Mouse (Mus musculus) ES-E14 (cell line): ENCODE results near the gene Hsh2d. TPM values are rescaled to one million over a fixed set of nuclear protein-coding genes. Genes with fewer than 3 reads are reported as not detected.

Source experiments
- DNase-seq: peaks from one replicate; pipeline ENCODE4 v3.0.0-alpha.2; 2013; ENCODE audit warnings: low read depth, low spot score
- H3K27ac ChIP-seq: 2 replicates; pipeline ENCODE4 v1.5.1; 2012; ENCODE audit warnings: low read depth, mild to moderate bottlenecking, low read length, moderate library complexity, mixed read lengths; ENCODE audit not compliant: poor library complexity, insufficient read depth, severe bottlenecking
- H3K36me3 ChIP-seq: 2 replicates; pipeline ENCODE4 v1.6.1; 2012; ENCODE audit warnings: mild to moderate bottlenecking, low read length, moderate library complexity, mixed read lengths; ENCODE audit not compliant: control insufficient read depth, poor library complexity, insufficient read depth, severe bottlenecking
- H3K4me1 ChIP-seq, 2 experiments: fragments of 150-350 bp in 1 of 2; sonication (generic) in 1 of 2; 2 replicates each; pipeline ENCODE4 v1.6.1; 2012; ENCODE audit warnings: low read length in 2 of 2, mild to moderate bottlenecking in 1 of 2, mixed read lengths in 1 of 2; ENCODE audit not compliant: control insufficient read depth in 2 of 2, insufficient read depth in 2 of 2, poor library complexity in 1 of 2
- H3K4me3 ChIP-seq, 2 experiments: fragments of 150-350 bp in 1 of 2; sonication (generic) in 1 of 2; 2 replicates each; pipeline ENCODE4 v1.5.1; 2012; ENCODE audit warnings: low read length in 2 of 2, low read depth in 1 of 2, mild to moderate bottlenecking in 1 of 2, mixed read lengths in 1 of 2; ENCODE audit not compliant: insufficient read depth in 1 of 2, poor library complexity in 1 of 2, severe bottlenecking in 1 of 2
- H3K9ac ChIP-seq: 2 replicates; pipeline ENCODE4 v1.6.1; 2012; ENCODE audit warnings: low read depth, mild to moderate bottlenecking, low read length, mixed read lengths; ENCODE audit not compliant: poor library complexity, insufficient read depth, severe bottlenecking
- H3K9me3 ChIP-seq: fragments of 150-350 bp; sonication (generic); 2 replicates; pipeline ENCODE4 v1.6.1; 2012; ENCODE audit warnings: low read depth, mild to moderate bottlenecking, low read length; ENCODE audit not compliant: control insufficient read depth, insufficient read depth
- CHD2 ChIP-seq: IDR thresholded peaks from 2 replicates; pipeline ENCODE4 v1.6.1; 2014; ENCODE audit warnings: mild to moderate bottlenecking, low read depth, low read length, inconsistent platforms
- HCFC1 ChIP-seq: IDR thresholded peaks from 2 replicates; pipeline ENCODE4 v1.6.1; 2012; ENCODE audit warnings: low read length, inconsistent platforms, borderline replicate concordance; ENCODE audit not compliant: insufficient read depth
- MAFK ChIP-seq: IDR thresholded peaks from 2 replicates; pipeline ENCODE4 v1.6.1; 2014; ENCODE audit warnings: mild to moderate bottlenecking, low read depth, low read length, inconsistent platforms; ENCODE audit not compliant: insufficient read depth
- ZC3H11A ChIP-seq: IDR thresholded peaks from 2 replicates; pipeline ENCODE4 v1.6.1; 2012; ENCODE audit warnings: low read depth, mild to moderate bottlenecking, inconsistent platforms, low read length, borderline replicate concordance
- ZNF384 ChIP-seq: IDR thresholded peaks from 2 replicates; pipeline ENCODE4 v1.6.1; 2012; ENCODE audit warnings: low read depth, low read length, inconsistent platforms
- in situ Hi-C, 2 experiments: fragments of 600-800 bp; cut with MboI; formaldehyde crosslinking; loops; one replicate each; pipeline ENCODE4 v1.15.1; 2025; ENCODE audit warnings: low sequenced_read_pairs in 2 of 2, inconsistent platforms in 1 of 2; ENCODE audit not compliant: unreplicated experiment in 2 of 2
- total RNA-seq: library from RNA; depleted of rRNA; stranded (reverse); fragments of 300-350 nt; gene quantifications from 2 replicates; pipeline ENCODE4 v1.2.3, GENCODE M21; 2012

The Hsh2d gene
- total RNA-seq, 1 experiment: 0.45 TPM

GRCm38 (mm10) chr8:72239499-72240402, 50.3 kb downstream of the Hsh2d start, which contains the start of gene Ap1m1:
TSS of gene Ap1m1 (plus strand) at chr8:72240018.
- Histone ChIP-seq H3K4me3 (peak within 1 kb of the TSS; percentile 75 to 80), H3K9ac (peak within 1 kb of the TSS; percentile 78), H3K9me3 (no peaks in the 10 kb centered on the region), H3K4me1 (no peaks in the 10 kb centered on the region), H3K36me3 (no peaks in the 10 kb centered on the region), H3K27ac (peak within 1 kb of the TSS; percentile 89)
- in situ Hi-C loops: no loop called here
- TF ChIP-seq MAFK (peak; percentile 72), HCFC1 (peak; percentile 73; the same call in 1 of the 2 replicates), ZC3H11A (no peak; the same call in 1 of the 2 replicates), ZNF384 (peak; percentile 75), CHD2 (no peak)
- DNase-seq: peak; percentile 99

DNA sequence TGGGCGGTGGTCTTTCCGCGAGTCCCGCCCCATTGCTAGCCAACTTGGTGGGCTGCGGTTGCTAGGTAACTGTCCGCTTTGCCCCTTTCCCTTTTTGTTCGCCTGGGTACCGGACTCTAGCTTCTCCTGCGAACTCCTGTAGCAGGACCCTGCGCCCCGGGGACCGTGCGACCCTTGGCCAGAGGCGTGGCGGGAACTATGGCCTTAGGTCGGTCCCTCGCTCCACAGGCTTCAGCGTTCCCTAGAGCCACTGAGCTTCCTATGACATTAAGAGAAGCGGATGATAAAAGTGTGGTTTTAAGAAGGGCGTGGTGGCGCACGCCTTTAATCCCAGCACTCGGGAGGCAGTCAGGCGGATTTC, 50.9 kb downstream of the Hsh2d start:
- in situ Hi-C loops: no loop called here
- TF ChIP-seq CHD2: no peak
- no peak for TF ChIP-seq MAFK
- no peak for TF ChIP-seq ZNF384
- no peak for TF ChIP-seq ZC3H11A
- no peak for TF ChIP-seq HCFC1
- peak overlapping the region; percentile 34; the same call in 1 of the 2 replicates for H3K27ac ChIP-seq
- no peak for DNase-seq
- peak overlapping the region; percentile 64 for H3K9ac ChIP-seq
- H3K4me1 ChIP-seq: no peaks in the 10 kb centered on the region
- H3K4me3 ChIP-seq: peak overlapping the region; percentile 75 to 80
- H3K9me3 ChIP-seq: no peaks in the 10 kb centered on the region
- H3K36me3 ChIP-seq: no peaks in the 10 kb centered on the region

- H3K4me1 ChIP-seq: no peaks in the 10 kb centered on the region
- H3K9ac ChIP-seq: no peak overlapping the region
- in situ Hi-C loops: no loop called here
- no peaks in the 10 kb centered on the region for H3K9me3 ChIP-seq
- H3K27ac ChIP-seq: no peak overlapping the region
- H3K4me3 ChIP-seq: no peak overlapping the region
- DNase-seq: no peak
- TF ChIP-seq ZNF384 (no peak), HCFC1 (no peak), CHD2 (no peak), ZC3H11A (no peak), MAFK (no peak)
- H3K36me3 ChIP-seq: no peaks in the 10 kb centered on the region
Observed at GRCm38 (mm10) chr8:72240951-72241350, 51.5 kb downstream of the Hsh2d start.

DNA sequence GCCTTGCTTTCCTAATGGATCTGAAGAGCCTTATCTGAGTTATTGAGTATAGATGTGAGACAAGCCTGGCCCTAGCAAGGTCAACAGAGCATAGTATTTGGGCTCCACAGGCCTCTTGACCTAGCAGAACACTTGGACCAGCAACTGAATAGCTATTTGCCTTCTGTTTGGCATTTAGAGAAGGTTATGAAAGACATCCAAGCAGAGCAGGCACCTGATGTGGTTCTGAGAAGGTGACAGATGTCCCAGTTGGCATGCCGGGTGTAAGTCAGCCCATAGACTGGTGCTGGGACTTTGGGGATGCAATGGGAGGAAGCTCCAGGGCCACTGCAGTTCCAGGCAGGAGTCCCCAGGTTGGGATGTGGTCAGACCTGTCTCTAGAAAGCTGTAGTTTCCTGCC, 52.8 kb downstream of the Hsh2d start:
- Histone ChIP-seq H3K9me3 (no peaks in the 10 kb centered on the region), H3K27ac (no peak overlapping the region), H3K4me3 (no peak overlapping the region), H3K9ac (no peak overlapping the region), H3K4me1 (no peaks in the 10 kb centered on the region), H3K36me3 (no peaks in the 10 kb centered on the region)
- in situ Hi-C loops: no loop called here
- DNase-seq: no peak
- no peak for TF ChIP-seq HCFC1
- no peak for TF ChIP-seq ZC3H11A
- TF ChIP-seq ZNF384: no peak
- TF ChIP-seq MAFK: no peak
- TF ChIP-seq CHD2: no peak
